In the genomic region with DNA sequence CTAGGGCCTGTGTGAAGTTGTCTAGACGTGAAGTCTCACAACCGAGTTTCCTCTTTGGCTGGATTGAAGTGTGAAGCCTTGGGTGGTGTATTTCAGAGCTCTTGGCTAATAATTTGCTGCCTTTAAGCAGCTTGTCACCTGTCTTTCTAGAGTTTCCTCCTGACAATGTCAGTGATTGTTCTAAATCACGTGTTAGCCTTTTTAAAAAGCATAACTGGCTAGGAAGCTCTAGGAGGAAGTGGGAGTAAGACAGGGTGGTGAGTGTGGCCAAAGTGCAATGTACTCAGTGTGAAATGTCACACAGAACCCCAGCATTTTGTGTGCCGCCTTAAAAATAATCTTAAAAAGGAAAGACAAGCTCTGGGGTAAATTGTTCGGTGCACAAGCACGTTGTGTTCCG, we compare ENCODE assay signal across 11 mouse cellular contexts. TPM values are rescaled to one million over a fixed set of nuclear protein-coding genes. Genes with fewer than 3 reads are reported as not detected.
DNase-seq lines count a peak whose midpoint lies in the region; ATAC-seq and TF ChIP-seq lines count a peak whose summit lies in the region.
"Had no signal": no experiment of that assay in that cellular context is flagged by ENCODE, and none has a peak within 500 bp of the region (broad histone marks: within the 10 kb centered on the region; RNA-seq: fewer than 3 reads in every experiment).

No protein-coding gene starts in this region.

- no peak overlapping the region for H3K4me2 ChIP-seq in hindbrain, embryonic 15.5 days
- no peak overlapping the region for H3K4me2 ChIP-seq in hindbrain, embryonic 13.5 days
- H3K4me2 ChIP-seq: limb, embryonic 13.5 days; stomach, embryonic 15.5 days had no signal

- ATAC-seq in hindbrain, embryonic 15.5 days (ENCODE audit: low FRiP score, low read depth), result no peak
- no peak for ATAC-seq in hindbrain, embryonic 13.5 days (ENCODE audit: low FRiP score)
- ATAC-seq: Patski had no signal

- DNase-seq in spleen, postnatal 36 days (ENCODE audit: low spot score in 2 of 2), result peak; percentile 51 to 63
- DNase-seq in spleen, adult 12 weeks (ENCODE audit: low spot score), result no peak
- peak; percentile 55 for DNase-seq in large intestine, adult 2 months (ENCODE audit: low read depth, low spot score)
- DNase-seq in splenic B cell, adult 2 months (ENCODE audit: low read depth, low spot score), result peak; percentile 68
- no peak for DNase-seq in layer of hippocampus, adult 2 months (ENCODE audit: low spot score in 2 of 2)
- no peak for DNase-seq in gastrocnemius, postnatal 14 days

- no peaks in the 10 kb centered on the region for H3K36me3 ChIP-seq in hindbrain, embryonic 15.5 days
- H3K36me3 ChIP-seq in hindbrain, embryonic 13.5 days, result peaks cover under 1% of the 10 kb centered on the region; the same call in 1 of the 2 replicates
- no peaks in the 10 kb centered on the region; the same call in 1 of the 2 replicates for H3K36me3 ChIP-seq in splenic B cell, adult 2 months (ENCODE audit: control insufficient read depth, insufficient read depth, low read length, poor library complexity, severe bottlenecking)
- H3K36me3 ChIP-seq: limb, embryonic 13.5 days; stomach, embryonic 15.5 days had no signal

- no peaks in the 10 kb centered on the region for H3K9me3 ChIP-seq in hindbrain, embryonic 15.5 days
- no peaks in the 10 kb centered on the region; the same call in 1 of the 2 replicates for H3K9me3 ChIP-seq in hindbrain, embryonic 13.5 days
- H3K9me3 ChIP-seq: limb, embryonic 13.5 days; stomach, embryonic 15.5 days had no signal

- no peak overlapping the region for H3K4me3 ChIP-seq in hindbrain, embryonic 15.5 days
- H3K4me3 ChIP-seq in hindbrain, embryonic 13.5 days, result no peak overlapping the region
- no peak overlapping the region for H3K4me3 ChIP-seq in layer of hippocampus, adult 2 months
- H3K4me3 ChIP-seq: limb, embryonic 13.5 days; stomach, embryonic 15.5 days had no signal

- no peak overlapping the region for H3K9ac ChIP-seq in hindbrain, embryonic 15.5 days
- H3K9ac ChIP-seq in hindbrain, embryonic 13.5 days, result no peak overlapping the region; the same call in 1 of the 2 replicates
- H3K9ac ChIP-seq: limb, embryonic 13.5 days; stomach, embryonic 15.5 days had no signal

- intact Hi-C loops in gastrocnemius, postnatal 14 days (cut with DNase I; ENCODE audit: low total_unique reads), result loop anchor here (10.0 kb wide), 1 partner anchor 209 kb away; no protein-coding TSS in a partner anchor

- WGBS in hindbrain, embryonic 15.5 days, result 52% methylated on average over 7 of the region's 7 CpGs
- 51% methylated on average over 7 of the region's 7 CpGs for WGBS in hindbrain, embryonic 13.5 days
- 17% methylated on average over 7 of the region's 7 CpGs for WGBS in large intestine, adult 2 months

- no peak for TF ChIP-seq CTCF in layer of hippocampus, adult 2 months (conservative IDR thresholded peaks at IDR 0.05)

- H3K4me1 ChIP-seq in hindbrain, embryonic 15.5 days (replicated peaks), result no peaks in the 10 kb centered on the region
- no peaks in the 10 kb centered on the region for H3K4me1 ChIP-seq in hindbrain, embryonic 13.5 days (replicated peaks)
- H3K4me1 ChIP-seq: limb, embryonic 13.5 days; stomach, embryonic 15.5 days had no signal

- peak overlapping the region; percentile 34 for H3K27ac ChIP-seq in hindbrain, embryonic 15.5 days (replicated peaks)
- H3K27ac ChIP-seq in hindbrain, embryonic 13.5 days, result no peak overlapping the region
- no peak overlapping the region for H3K27ac ChIP-seq in layer of hippocampus, adult 2 months
- H3K27ac ChIP-seq: limb, embryonic 13.5 days; stomach, embryonic 15.5 days had no signal

- H3K27me3 ChIP-seq in hindbrain, embryonic 15.5 days, result no peaks in the 10 kb centered on the region
- H3K27me3 ChIP-seq in hindbrain, embryonic 13.5 days, result no peaks in the 10 kb centered on the region
- no peaks in the 10 kb centered on the region for H3K27me3 ChIP-seq in splenic B cell, adult 2 months (ENCODE audit: control insufficient read depth, insufficient read depth, low read length, poor library complexity, severe bottlenecking)
- H3K27me3 ChIP-seq: Patski; stomach, embryonic 15.5 days had no signal

RNA-seq across cellular contexts. Expression of a gene that starts 10.3 kb away (rescaled TPM):
- 19.4 and 20.2 TPM in 2 replicates for polyA plus RNA-seq in hindbrain, embryonic 15.5 days (2015; fragmentation: Nextera tagmentation; extraction: Ambion mirVana)
- polyA plus RNA-seq in hindbrain, embryonic 13.5 days (2015; fragmentation: Nextera tagmentation; extraction: Ambion mirVana), result 21.0 and 23.9 TPM in 2 replicates
- 0.95 and 1.7 TPM in 2 replicates for polyA plus RNA-seq in large intestine, adult 2 months (2012; rRNA removed)
- 1 to 10 TPM; 5.1 to 5.9 TPM for total RNA-seq in layer of hippocampus, adult 2 months (2021)
- total RNA-seq in gastrocnemius, postnatal 14 days (2021), result under 1 TPM; 0.47 to 0.73 TPM

RNA-seq across cellular contexts. Expression of a gene that starts 10.4 kb away (rescaled TPM):
- 302 and 317 TPM in 2 replicates for polyA plus RNA-seq in hindbrain, embryonic 15.5 days (2015; fragmentation: Nextera tagmentation; extraction: Ambion mirVana)
- 297 and 305 TPM in 2 replicates for polyA plus RNA-seq in hindbrain, embryonic 13.5 days (2015; fragmentation: Nextera tagmentation; extraction: Ambion mirVana)
- polyA plus RNA-seq in large intestine, adult 2 months (2012; rRNA removed), result 69.2 and 79.4 TPM in 2 replicates
- 100 to 1,000 TPM; 173 to 186 TPM for total RNA-seq in layer of hippocampus, adult 2 months (2021)
- 10 to 100 TPM; 48.9 to 50.1 TPM for total RNA-seq in gastrocnemius, postnatal 14 days (2021)

RNA-seq across cellular contexts. Expression of a gene that starts 27.9 kb away (rescaled TPM):
- 39.5 and 45.7 TPM in 2 replicates for polyA plus RNA-seq in hindbrain, embryonic 15.5 days (2015; fragmentation: Nextera tagmentation; extraction: Ambion mirVana)
- 48.3 and 50.2 TPM in 2 replicates for polyA plus RNA-seq in hindbrain, embryonic 13.5 days (2015; fragmentation: Nextera tagmentation; extraction: Ambion mirVana)
- 17.8 and 28.1 TPM in 2 replicates for polyA plus RNA-seq in large intestine, adult 2 months (2012; rRNA removed)
- total RNA-seq in layer of hippocampus, adult 2 months (2021), result 10 to 100 TPM; 30.0 to 32.3 TPM
- 10 to 100 TPM; 20.0 to 26.6 TPM for total RNA-seq in gastrocnemius, postnatal 14 days (2021)

RNA-seq across cellular contexts. Expression of a gene that starts 28.4 kb away (rescaled TPM):
- 146 and 153 TPM in 2 replicates for polyA plus RNA-seq in hindbrain, embryonic 15.5 days (2015; fragmentation: Nextera tagmentation; extraction: Ambion mirVana)
- polyA plus RNA-seq in hindbrain, embryonic 13.5 days (2015; fragmentation: Nextera tagmentation; extraction: Ambion mirVana), result 131 and 132 TPM in 2 replicates
- polyA plus RNA-seq in large intestine, adult 2 months (2012; rRNA removed), result 5.7 and 6.5 TPM in 2 replicates
- total RNA-seq in layer of hippocampus, adult 2 months (2021), result 10 to 100 TPM; 74.2 to 78.0 TPM
- 1 to 10 TPM; 7.6 to 7.8 TPM for total RNA-seq in gastrocnemius, postnatal 14 days (2021)

RNA-seq across cellular contexts. Expression of a gene that starts 47.9 kb away (rescaled TPM):
- 139 and 142 TPM in 2 replicates for polyA plus RNA-seq in hindbrain, embryonic 15.5 days (2015; fragmentation: Nextera tagmentation; extraction: Ambion mirVana)
- 159 and 173 TPM in 2 replicates for polyA plus RNA-seq in hindbrain, embryonic 13.5 days (2015; fragmentation: Nextera tagmentation; extraction: Ambion mirVana)
- 289 and 295 TPM in 2 replicates for polyA plus RNA-seq in large intestine, adult 2 months (2012; rRNA removed)
- total RNA-seq in layer of hippocampus, adult 2 months (2021), result 100 to 1,000 TPM; 261 to 275 TPM
- total RNA-seq in gastrocnemius, postnatal 14 days (2021), result 10 to 100 TPM; 68.8 to 72.9 TPM

Comparison
In these comparisons a context has a peak if more than half of its experiments do, and no peak if none do; other contexts are left out.
1. DNase-seq: peak in spleen, postnatal 36 days (2 of 2), large intestine, adult 2 months (single experiment) and splenic B cell, adult 2 months (single experiment); none in spleen, adult 12 weeks (single experiment), layer of hippocampus, adult 2 months (0 of 2) and gastrocnemius, postnatal 14 days (single experiment).